Mouse (Mus musculus) E14TG2a.4 (cell line): ENCODE measurements around the gene Tll2.

ENCODE experiments used
- H3K27me3 ChIP-seq: 2 replicates; pipeline ENCODE4 v1.6.1; 2014; ENCODE audit warnings: low read length, control low read depth; ENCODE audit not compliant: insufficient read depth
- H3K36me3 ChIP-seq: 2 replicates; pipeline ENCODE4 v1.6.1; 2014; ENCODE audit warnings: low read length, control low read depth; ENCODE audit not compliant: insufficient read depth
- H3K4me1 ChIP-seq: replicated peaks from 2 replicates; pipeline ENCODE4 v1.6.1; 2014; ENCODE audit warnings: low read depth, low read length, control low read depth
- H3K4me3 ChIP-seq: replicated peaks from 2 replicates; pipeline ENCODE4 v1.5.1; 2014; ENCODE audit warnings: mild to moderate bottlenecking, low read length
- H3K9me3 ChIP-seq: 2 replicates; pipeline ENCODE4 v1.6.1; 2014; ENCODE audit warnings: low read length, control low read depth
- CTCF ChIP-seq: conservative IDR thresholded peaks from 2 replicates; pipeline ENCODE4 v1.5.1; 2014; ENCODE audit warnings: low read length
- NANOG ChIP-seq: IDR thresholded peaks from 2 replicates; pipeline ENCODE4 v1.6.1; 2014; ENCODE audit warnings: borderline replicate concordance, low read length, mixed read lengths
- POU5F1 ChIP-seq: IDR thresholded peaks from 2 replicates; pipeline ENCODE4 v1.6.1; 2014; ENCODE audit warnings: low read length, borderline replicate concordance

Gene Tll2

DNA sequence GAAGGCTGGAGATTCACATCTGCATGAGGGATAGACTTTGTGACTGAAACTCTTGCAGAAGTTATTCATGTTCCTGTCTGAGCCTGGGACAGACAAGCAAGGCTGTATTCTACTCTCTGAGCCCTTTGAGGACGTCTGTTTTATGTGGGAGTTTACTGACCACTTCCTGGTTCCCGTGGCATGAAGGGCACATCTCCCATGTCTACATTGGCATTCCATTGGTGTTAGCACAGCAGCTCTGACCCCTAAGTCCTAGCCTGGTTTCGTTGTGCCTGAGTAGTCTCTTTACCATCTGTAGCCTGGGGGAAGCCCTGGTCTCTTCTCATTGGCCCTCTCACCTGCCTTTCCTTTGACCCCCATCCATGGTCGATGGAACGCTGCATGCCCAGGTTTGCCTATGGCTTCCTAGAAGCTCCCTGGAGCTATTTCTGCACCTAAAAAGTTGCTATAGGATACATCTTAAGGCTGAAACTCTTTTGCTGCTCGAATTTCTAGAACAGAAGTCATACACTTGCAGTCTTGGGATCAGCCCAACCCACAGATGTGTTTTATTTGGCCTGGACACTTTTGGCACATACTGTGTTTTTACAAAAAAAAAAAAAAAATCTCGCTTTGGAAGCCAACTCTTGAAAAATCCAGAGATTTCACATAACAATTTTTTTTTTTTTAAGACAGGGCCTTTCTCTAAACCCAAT, 55.2 kb downstream of the Tll2 start:
- no peaks in the 10 kb centered on the region for H3K27me3 ChIP-seq

DNA sequence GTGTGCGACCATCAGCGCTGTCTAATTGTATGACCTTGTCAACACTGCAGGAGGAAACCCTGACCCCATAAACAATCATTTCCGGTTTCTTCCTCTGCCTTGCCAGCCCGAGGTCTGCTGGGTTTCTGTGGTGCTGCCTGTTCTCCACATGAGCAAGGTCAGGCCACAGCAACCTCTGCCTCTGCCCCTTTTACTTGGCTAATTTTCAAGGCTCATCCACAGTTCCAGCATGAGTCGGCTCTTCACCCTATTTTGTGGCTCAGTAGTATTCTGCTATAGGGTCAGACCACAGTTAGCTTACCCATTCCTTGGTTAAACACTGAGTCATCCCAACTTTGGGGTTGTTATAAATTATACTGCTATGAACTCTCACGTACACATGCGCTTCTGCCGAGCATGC, 65.7 kb downstream of the Tll2 start:
- H3K9me3 ChIP-seq: peaks cover 33% of the 10 kb centered on the region
- H3K4me3 ChIP-seq: no peak overlapping the region
- no peak for TF ChIP-seq NANOG
- TF ChIP-seq CTCF: no peak
- TF ChIP-seq POU5F1: no peak
- no peaks in the 10 kb centered on the region for H3K4me1 ChIP-seq
- H3K36me3 ChIP-seq: no peaks in the 10 kb centered on the region
- H3K27me3 ChIP-seq: no peaks in the 10 kb centered on the region

More for the DNA sequence above, 55.2 kb downstream of the Tll2 start:
- TF ChIP-seq CTCF: no peak
- TF ChIP-seq NANOG: no peak
- no peak for TF ChIP-seq POU5F1
- Histone ChIP-seq H3K9me3 (peaks cover 42% of the 10 kb centered on the region), H3K4me1 (no peaks in the 10 kb centered on the region), H3K36me3 (no peaks in the 10 kb centered on the region), H3K4me3 (no peak overlapping the region)

DNA sequence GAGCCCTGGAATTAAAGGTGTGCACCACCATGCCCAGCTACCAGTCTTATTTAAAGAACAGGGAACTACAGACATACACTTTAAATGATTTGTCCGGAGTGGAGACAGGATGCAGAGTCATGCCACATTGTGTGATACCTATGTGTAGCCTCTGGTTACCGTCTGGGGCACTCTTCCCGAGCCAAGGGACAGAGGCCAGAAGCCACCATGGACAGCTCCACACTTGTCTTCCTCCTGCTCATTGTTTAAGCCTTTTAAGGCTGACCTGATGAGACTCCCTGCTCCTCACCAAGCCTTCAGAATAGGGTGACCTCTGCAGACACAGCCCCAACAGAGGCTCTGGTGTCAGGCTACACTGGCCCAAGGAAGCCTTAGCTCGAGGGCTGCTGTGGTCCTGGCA, 67.0 kb downstream of the Tll2 start:
- no peaks in the 10 kb centered on the region for H3K36me3 ChIP-seq
- peaks cover 33% of the 10 kb centered on the region for H3K9me3 ChIP-seq
- TF ChIP-seq CTCF: no peak
- no peak for TF ChIP-seq POU5F1
- H3K4me1 ChIP-seq: no peaks in the 10 kb centered on the region
- H3K4me3 ChIP-seq: no peak overlapping the region
- H3K27me3 ChIP-seq: no peaks in the 10 kb centered on the region

- TF ChIP-seq CTCF (no peak), POU5F1 (no peak), NANOG (no peak)
- H3K27me3 ChIP-seq: no peaks in the 10 kb centered on the region
- no peaks in the 10 kb centered on the region for H3K36me3 ChIP-seq
- H3K9me3 ChIP-seq: no peaks in the 10 kb centered on the region; the same call in 1 of the 2 replicates
- H3K4me3 ChIP-seq: no peak overlapping the region
- no peaks in the 10 kb centered on the region for H3K4me1 ChIP-seq
These were observed 83.6 kb downstream of the Tll2 start for GRCm38 (mm10) chr19:41123009-41123408.

DNA sequence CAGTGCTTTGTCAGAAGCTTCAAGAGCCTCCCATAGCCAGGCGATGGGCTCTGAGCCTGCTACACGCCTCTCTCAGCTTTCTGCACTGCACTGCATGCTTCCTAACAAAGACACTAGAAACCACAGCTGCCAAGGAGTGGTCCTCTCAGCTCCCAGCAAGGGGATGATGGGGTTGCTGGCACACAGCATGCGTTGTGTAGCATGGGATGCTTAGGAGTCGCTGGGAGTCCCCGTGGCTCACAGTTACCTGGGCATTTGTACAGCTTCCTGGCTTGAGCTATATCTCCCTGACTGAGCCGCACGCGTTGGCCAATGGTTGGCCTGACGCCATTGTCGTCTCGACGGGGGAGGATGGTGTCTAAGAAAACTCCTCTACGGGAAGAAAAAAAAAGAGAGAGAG, 86.7 kb downstream of the Tll2 start:
- no peaks in the 10 kb centered on the region for H3K36me3 ChIP-seq
- no peaks in the 10 kb centered on the region for H3K27me3 ChIP-seq
- H3K4me3 ChIP-seq: no peak overlapping the region
- no peak for TF ChIP-seq POU5F1
- TF ChIP-seq CTCF: no peak
- TF ChIP-seq NANOG: no peak
- H3K4me1 ChIP-seq: no peaks in the 10 kb centered on the region
- H3K9me3 ChIP-seq: no peaks in the 10 kb centered on the region; the same call in 1 of the 2 replicates

DNA sequence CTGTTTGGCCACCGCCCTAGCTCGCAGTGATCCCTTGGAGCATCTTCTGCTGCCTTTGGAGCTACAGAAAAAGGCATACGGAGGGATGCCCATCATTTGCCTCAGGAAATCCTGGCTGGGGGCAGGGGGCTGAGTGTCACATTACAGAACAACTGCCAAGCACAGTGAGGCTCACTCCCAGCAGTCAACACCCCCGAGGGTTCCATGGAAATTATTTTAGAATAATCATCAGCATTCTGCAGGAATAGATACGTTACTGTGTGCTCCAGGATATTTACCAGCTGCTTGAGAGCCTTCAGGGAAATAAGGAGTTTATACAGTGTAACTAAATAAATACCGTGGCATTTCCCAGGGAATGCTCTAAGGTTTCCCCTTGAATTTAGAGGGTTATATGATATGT, 88.3 kb downstream of the Tll2 start:
- H3K36me3 ChIP-seq: no peaks in the 10 kb centered on the region
- H3K9me3 ChIP-seq: no peaks in the 10 kb centered on the region; the same call in 1 of the 2 replicates
- H3K27me3 ChIP-seq: no peaks in the 10 kb centered on the region
- no peak overlapping the region for H3K4me3 ChIP-seq
- H3K4me1 ChIP-seq: 0 out of 2 replicates have a peak, but pooled peaks cover 6% of the 10 kb centered on the region
- TF ChIP-seq CTCF (no peak), POU5F1 (no peak), NANOG (no peak)

- no peaks in the 10 kb centered on the region for H3K27me3 ChIP-seq
- TF ChIP-seq POU5F1 (no peak), CTCF (no peak), NANOG (no peak)
- no peaks in the 10 kb centered on the region for H3K36me3 ChIP-seq
- no peak overlapping the region for H3K4me3 ChIP-seq
- H3K4me1 ChIP-seq: 0 out of 2 replicates have a peak, but pooled peaks cover 6% of the 10 kb centered on the region
- no peaks in the 10 kb centered on the region for H3K9me3 ChIP-seq
These were observed 89.3 kb downstream of the Tll2 start for GRCm38 (mm10) chr19:41117334-41117733.

- TF ChIP-seq CTCF: no peak
- TF ChIP-seq POU5F1: no peak
- TF ChIP-seq NANOG: no peak
- Histone ChIP-seq H3K27me3 (peaks cover 8% of the 10 kb centered on the region; the same call in 1 of the 2 replicates), H3K36me3 (no peaks in the 10 kb centered on the region), H3K9me3 (0 out of 2 replicates have a peak, but pooled peaks cover 4% of the 10 kb centered on the region), H3K4me1 (0 out of 2 replicates have a peak, but pooled peaks cover 6% of the 10 kb centered on the region), H3K4me3 (no peak overlapping the region)
These were observed 92.0 kb downstream of the Tll2 start for GRCm38 (mm10) chr19:41114611-41115010.

- Histone ChIP-seq H3K36me3 (no peaks in the 10 kb centered on the region), H3K4me3 (no peak overlapping the region), H3K4me1 (0 out of 2 replicates have a peak, but pooled peaks cover 6% of the 10 kb centered on the region), H3K27me3 (peaks cover 8% of the 10 kb centered on the region; the same call in 1 of the 2 replicates), H3K9me3 (0 out of 2 replicates have a peak, but pooled peaks cover 4% of the 10 kb centered on the region)
- TF ChIP-seq NANOG (no peak), POU5F1 (no peak), CTCF (no peak)
These were observed 92.6 kb downstream of the Tll2 start for GRCm38 (mm10) chr19:41113911-41114531.
